Mouse (Mus musculus) neural tube, postnatal 0 days (tissue): ENCODE measurements around the gene Sprr2a3. TPM values are rescaled to one million over a fixed set of nuclear protein-coding genes. Genes with fewer than 3 reads are reported as not detected.

Source experiments
- polyA plus RNA-seq: library from polyadenylated mRNA; unstranded; fragments of >200 nt; fragmentation: Nextera tagmentation; extraction: Ambion mirVana; gene quantifications from 2 replicates; pipeline ENCODE4 v1.2.1, GENCODE M21; 2015

The Sprr2a3 gene
- polyA plus RNA-seq, result not detected in 2 replicates

DNA sequence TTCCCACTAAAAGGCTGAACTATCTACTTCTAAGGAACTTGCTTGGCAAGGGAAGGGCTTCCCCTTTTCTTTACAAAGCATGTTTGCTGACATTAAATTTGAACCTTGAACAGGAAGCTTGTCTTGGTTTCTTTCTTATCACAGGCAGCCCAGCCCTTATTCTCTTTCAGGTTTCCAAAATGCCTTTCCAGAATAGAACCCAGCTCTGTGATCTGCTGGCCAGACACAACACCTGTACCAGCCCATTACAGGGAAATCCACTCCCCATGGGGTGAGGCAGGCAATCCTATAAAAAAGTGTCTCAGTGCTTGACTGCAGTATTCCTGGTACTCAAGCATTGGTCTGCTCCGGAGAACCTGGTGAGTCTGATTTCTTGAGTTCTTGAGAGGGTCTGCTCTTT, at the start of gene Sprr2a3:
Sprr2a3 (plus strand) TSS at position 317 of the 400 bp plus-strand sequence.

DNA sequence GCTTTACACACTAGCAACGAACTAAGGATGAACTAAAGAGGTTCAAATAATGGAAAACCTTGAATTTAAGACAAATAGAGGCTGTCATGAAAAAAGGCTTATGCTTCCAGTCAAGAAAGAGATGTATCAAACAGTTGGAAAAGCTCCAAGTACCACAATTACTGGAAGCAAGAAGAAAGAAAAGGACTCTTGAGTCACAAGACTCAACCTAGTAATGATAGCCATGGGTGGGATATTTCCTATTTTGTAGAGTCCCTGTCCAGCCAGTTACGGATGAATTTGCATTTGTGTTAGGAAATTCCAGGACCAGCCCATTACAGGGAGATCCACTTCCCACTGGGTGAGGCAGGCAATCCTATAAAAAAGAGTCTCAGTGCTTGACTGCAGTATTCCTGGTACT, 31.1 kb downstream of the Sprr2a3 start, which contains the start of gene Sprr2b:
Sprr2b (plus strand) TSS at position 301 of the 400 bp plus-strand sequence.

DNA sequence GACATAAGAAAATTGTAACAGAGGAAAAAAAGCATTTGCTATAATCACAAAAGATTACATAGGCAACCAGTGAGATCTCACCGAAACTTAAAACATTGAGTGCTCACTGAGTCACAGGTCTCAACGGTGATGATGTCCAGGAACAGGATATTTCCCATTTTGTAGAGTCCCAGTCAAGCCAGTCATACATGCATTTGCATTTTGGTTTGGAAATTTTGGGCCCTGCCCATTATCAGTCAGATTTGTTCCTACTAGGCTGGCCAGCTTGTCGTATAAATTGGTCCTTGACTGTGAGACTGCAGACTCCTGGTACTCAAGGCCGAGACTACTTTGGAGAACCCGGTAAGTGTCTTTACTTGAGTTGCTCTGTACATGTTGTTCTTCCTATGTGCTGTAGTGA, 53.6 kb downstream of the Sprr2a3 start, which contains the start of gene Sprr2d:
Sprr2d (plus strand) TSS at position 301 of the 400 bp plus-strand sequence.

Other genes with a start within 250 kb of the Sprr2a3 start
- 14.5 and 21.2 TPM in 2 replicates for gene Lor, start 202.3 kb upstream of the Sprr2a3 start, polyA plus RNA-seq
- gene Prr9, start 161.5 kb upstream of the Sprr2a3 start, polyA plus RNA-seq, result not detected in 2 replicates
- gene Lelp1, start 142.7 kb upstream of the Sprr2a3 start, polyA plus RNA-seq, result not detected in 2 replicates
- not detected in 2 replicates for gene Sprr2a1, start 69.6 kb upstream of the Sprr2a3 start, polyA plus RNA-seq
- gene Sprr2a2, start 69.5 kb upstream of the Sprr2a3 start, polyA plus RNA-seq, result not detected in 2 replicates
- not detected in 2 replicates for gene Sprr2b, start 31.2 kb downstream of the Sprr2a3 start, polyA plus RNA-seq
- gene Sprr2d, start 53.7 kb downstream of the Sprr2a3 start, polyA plus RNA-seq, result not detected in 2 replicates
- gene Sprr2e, start 66.7 kb downstream of the Sprr2a3 start, polyA plus RNA-seq, result not detected in 2 replicates
- not detected in 2 replicates for gene Sprr2f, start 79.8 kb downstream of the Sprr2a3 start, polyA plus RNA-seq
- gene Sprr2h, start 100.3 kb downstream of the Sprr2a3 start, polyA plus RNA-seq, result not detected in 2 replicates
- not detected in 2 replicates for gene Sprr2i, start 122.6 kb downstream of the Sprr2a3 start, polyA plus RNA-seq
- gene Sprr2j-ps, start 132.7 kb downstream of the Sprr2a3 start, polyA plus RNA-seq, result not detected in 2 replicates
- 7.8 and 9.7 TPM in 2 replicates for gene Gm9774, start 144.0 kb downstream of the Sprr2a3 start, polyA plus RNA-seq
- gene Sprr2k, start 147.2 kb downstream of the Sprr2a3 start, polyA plus RNA-seq, result not detected in 2 replicates
- gene Sprr1b, start 153.4 kb downstream of the Sprr2a3 start, polyA plus RNA-seq, result not detected in 2 replicates
- gene Sprr3, start 173.3 kb downstream of the Sprr2a3 start, polyA plus RNA-seq, result not detected in 2 replicates
- 0.85 and 1.2 TPM in 2 replicates for gene Sprr1a, start 200.5 kb downstream of the Sprr2a3 start, polyA plus RNA-seq
- not detected in 2 replicates for gene Sprr4, start 215.1 kb downstream of the Sprr2a3 start, polyA plus RNA-seq
- gene 2310046K23Rik, start 249.1 kb downstream of the Sprr2a3 start, polyA plus RNA-seq, result not detected in 2 replicates